In the genomic region with DNA sequence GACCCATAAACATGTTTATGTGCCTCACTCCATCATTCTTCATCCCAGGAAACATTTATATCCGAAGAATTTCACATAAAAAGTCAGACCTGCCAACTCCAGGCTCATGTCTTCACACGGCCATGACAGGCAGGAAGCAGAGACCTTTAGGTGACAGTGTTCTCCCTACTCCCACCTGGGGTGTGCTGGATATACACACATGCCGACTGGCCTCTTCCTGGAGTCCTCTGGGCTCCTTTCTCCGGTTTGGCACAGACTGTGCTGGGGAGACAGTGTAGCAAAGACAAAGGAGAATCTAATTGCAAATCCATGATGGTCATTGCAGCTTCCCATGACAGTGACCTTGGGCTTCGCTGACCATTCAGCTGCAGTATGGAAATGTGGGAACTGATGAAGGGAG, we compare ENCODE assay signal across 11 mouse cellular contexts.
"Had no signal": no experiment of that assay in that cellular context is flagged by ENCODE, and none has a peak within 500 bp of the region (broad histone marks: within the 10 kb centered on the region; RNA-seq: fewer than 3 reads in every experiment).

No protein-coding gene starts in this region.

- DNase-seq: kidney, postnatal 25 days; layer of hippocampus, adult 9-11 months; liver, embryonic 13.5 days; lung, adult 2 months; lung, postnatal 14 days; lung, postnatal 4 days; midbrain, embryonic 14.5 days; right cerebral cortex, adult 18-20 months; right cerebral cortex, postnatal 14 days; spleen, adult 18-20 months; thymus, postnatal 25 days had no signal
